Mouse (Mus musculus) myocyte (in vitro differentiated cells): Measurements from ENCODE around the gene Zfp764. TPM values are rescaled to one million over a fixed set of nuclear protein-coding genes. Genes with fewer than 3 reads are reported as not detected.
"Not testable (repeated sequence)": the region's sequence is repeated elsewhere in the genome, so short reads cannot be mapped to it uniquely, and the experiment has no call there.

Source experiments
- H3K27me3 ChIP-seq: one replicate; pipeline ENCODE4 v1.6.1; 2011; ENCODE audit not compliant: control insufficient read depth, insufficient read depth, insufficient read length
- H3K36me3 ChIP-seq: one replicate; pipeline ENCODE4 v1.6.1; 2011; ENCODE audit not compliant: control insufficient read depth, insufficient read depth
- H3K4me2 ChIP-seq: one replicate; pipeline ENCODE4 v1.6.1; 2011; ENCODE audit warnings: low read depth, control low read depth
- H3K4me3 ChIP-seq: one replicate; pipeline ENCODE4 v1.5.1; 2011; ENCODE audit warnings: mild to moderate bottlenecking, control low read depth, moderate library complexity
- H3K79me2 ChIP-seq: one replicate; pipeline ENCODE4 v1.6.1; 2011; ENCODE audit not compliant: control insufficient read depth, insufficient read depth
- H3ac ChIP-seq: one replicate; pipeline ENCODE4 v1.6.1; 2011; ENCODE audit not compliant: control insufficient read depth, insufficient read length
- CEBPB ChIP-seq: IDR thresholded peaks from 2 replicates; pipeline ENCODE4 v1.6.1; 2011; ENCODE audit warnings: mild to moderate bottlenecking, moderate library complexity; ENCODE audit not compliant: poor library complexity, insufficient read depth, severe bottlenecking
- E2F4 ChIP-seq: IDR thresholded peaks from one replicate; pipeline ENCODE4 v1.6.1; 2011; ENCODE audit warnings: mild to moderate bottlenecking, control low read depth, moderate library complexity; ENCODE audit not compliant: insufficient read depth
- MAX ChIP-seq: IDR thresholded peaks from one replicate; pipeline ENCODE4 v1.6.1; 2011; ENCODE audit warnings: low read depth, mild to moderate bottlenecking, control low read depth
- MYOD1 ChIP-seq, 3 experiments: IDR thresholded peaks; one replicate each; pipeline ENCODE4 v1.6.1; 2011; ENCODE audit warnings: control low read depth in 2 of 3, low read depth in 2 of 3, mild to moderate bottlenecking in 2 of 3, moderate library complexity in 1 of 3; ENCODE audit not compliant: insufficient read length in 2 of 3, control insufficient read depth in 1 of 3
- MYOG ChIP-seq, 3 experiments: IDR thresholded peaks; one replicate each; pipeline ENCODE4 v1.6.1; 2011; ENCODE audit warnings: control low read depth in 2 of 3, low read depth in 2 of 3, mild to moderate bottlenecking in 2 of 3; ENCODE audit not compliant: insufficient read length in 2 of 3, control insufficient read depth in 1 of 3, insufficient read depth in 1 of 3
- POLR2A ChIP-seq: IDR thresholded peaks from one replicate; pipeline ENCODE4 v1.6.1; 2011; ENCODE audit warnings: low read depth, mild to moderate bottlenecking, control low read depth, moderate library complexity; ENCODE audit not compliant: insufficient read length
- POLR2AphosphoS2 ChIP-seq: IDR thresholded peaks from one replicate; pipeline ENCODE4 v1.6.1; 2011; ENCODE audit warnings: low read depth, control low read depth; ENCODE audit not compliant: insufficient read length
- REST ChIP-seq: IDR thresholded peaks from one replicate; pipeline ENCODE4 v1.6.1; 2011; ENCODE audit warnings: mild to moderate bottlenecking, control low read depth, moderate library complexity; ENCODE audit not compliant: insufficient read depth, insufficient read length
- SRF ChIP-seq: IDR thresholded peaks from one replicate; pipeline ENCODE4 v1.6.1; 2011; ENCODE audit warnings: low read depth; ENCODE audit not compliant: control insufficient read depth, insufficient read length
- TCF12 ChIP-seq: IDR thresholded peaks from one replicate; pipeline ENCODE4 v1.6.1; 2011; ENCODE audit warnings: mild to moderate bottlenecking, control low read depth; ENCODE audit not compliant: poor library complexity, insufficient read depth, severe bottlenecking
- TCF3 ChIP-seq: IDR thresholded peaks from one replicate; pipeline ENCODE4 v1.6.1; 2011; ENCODE audit warnings: low read depth, control low read depth; ENCODE audit not compliant: insufficient read length
- USF1 ChIP-seq: IDR thresholded peaks from one replicate; pipeline ENCODE4 v1.6.1; 2011; ENCODE audit warnings: low read depth, mild to moderate bottlenecking, control low read depth, moderate library complexity
- polyA plus RNA-seq: library from polyadenylated mRNA; unstranded; fragments of >200 nt; fragmentation: generic; extraction: Trizol; gene quantifications from one replicate; pipeline ENCODE4 v1.2.1, GENCODE M21; 2012; ENCODE audit warnings: missing spikeins

Zfp764 gene
- polyA plus RNA-seq, 1 experiment = 1.2 TPM

- Histone ChIP-seq H3K4me2 (peak within 1 kb of the TSS; percentile 83), H3K27me3 (peaks cover 5% of the 10 kb centered on the region), H3K4me3 (peak within 1 kb of the TSS; percentile 69), H3ac (peak within 1 kb of the TSS; percentile 60), H3K79me2 (no peaks in the 10 kb centered on the region), H3K36me3 (no peaks in the 10 kb centered on the region)
- TF ChIP-seq POLR2A (peak; percentile 73), POLR2AphosphoS2 (peak; percentile 60), TCF12 (no peak)
Measured at GRCm38 (mm10) chr7:127393157-127393943, 13.3 kb downstream of the Zfp764 start, which contains the start of gene E430018J23Rik. TSS of gene E430018J23Rik (minus strand) at chr7:127393629.

- Histone ChIP-seq H3ac (no peak overlapping the region), H3K27me3 (no peaks in the 10 kb centered on the region), H3K4me3 (peak overlapping the region; percentile 69), H3K36me3 (no peaks in the 10 kb centered on the region), H3K79me2 (no peaks in the 10 kb centered on the region), H3K4me2 (peak overlapping the region; percentile 81)
- TF ChIP-seq SRF (no peak), CEBPB (no peak), MAX (no peak), TCF12 (no peak), POLR2A (no peak), E2F4 (no peak), REST (no peak), MYOD1 (IDR thresholded peaks at IDR 0.05; ENCODE audit: control insufficient read depth in 1 of 3, insufficient read length in 2 of 3, low read depth in 2 of 3) (no peak), USF1 (no peak), MYOG (IDR thresholded peaks at IDR 0.05; ENCODE audit: control insufficient read depth in 1 of 3, insufficient read depth in 1 of 3, insufficient read length in 2 of 3, low read depth in 2 of 3) (no peak), TCF3 (no peak), POLR2AphosphoS2 (no peak)
Measured at GRCm38 (mm10) chr7:127392251-127392824, 14.3 kb downstream of the Zfp764 start.

GRCm38 (mm10) chr7:127391538-127391937 is 15.1 kb downstream of the Zfp764 start:
- Histone ChIP-seq H3K4me3 (no peak overlapping the region), H3ac (no peak overlapping the region), H3K4me2 (no peak overlapping the region), H3K36me3 (no peaks in the 10 kb centered on the region), H3K27me3 (no peaks in the 10 kb centered on the region), H3K79me2 (no peaks in the 10 kb centered on the region)
- TF ChIP-seq TCF12 (no peak), E2F4 (no peak), POLR2AphosphoS2 (no peak), REST (no peak), CEBPB (no peak), MAX (no peak), POLR2A (no peak), USF1 (no peak), SRF (no peak), MYOG (IDR thresholded peaks at IDR 0.05; ENCODE audit: control insufficient read depth in 1 of 3, insufficient read depth in 1 of 3, insufficient read length in 2 of 3, low read depth in 2 of 3) (no peak), MYOD1 (IDR thresholded peaks at IDR 0.05; ENCODE audit: control insufficient read depth in 1 of 3, insufficient read length in 2 of 3, low read depth in 2 of 3) (no peak), TCF3 (no peak)

- no peaks in the 10 kb centered on the region for H3K27me3 ChIP-seq
- TF ChIP-seq USF1 (no peak), SRF (no peak), REST (no peak)
- no peaks in the 10 kb centered on the region for H3K36me3 ChIP-seq
- H3K4me3 ChIP-seq = no peak overlapping the region
- H3K4me2 ChIP-seq = no peak overlapping the region
- no peak overlapping the region for H3ac ChIP-seq
- H3K79me2 ChIP-seq = no peaks in the 10 kb centered on the region
Measured at GRCm38 (mm10) chr7:127390306-127390705, 16.3 kb downstream of the Zfp764 start.

- H3K27me3 ChIP-seq, H3ac ChIP-seq, H3K79me2 ChIP-seq, H3K4me2 ChIP-seq, H3K4me3 ChIP-seq, H3K36me3 ChIP-seq: not testable (repeated sequence)
Measured at GRCm38 (mm10) chr7:127388201-127388600, 18.4 kb downstream of the Zfp764 start.
